Mouse (Mus musculus): Measurements from ENCODE around the gene Dusp2. TPM values are rescaled to one million over a fixed set of nuclear protein-coding genes. Genes with fewer than 3 reads are reported as not detected.
A peak's percentile ranks its signal among the peaks of the same experiment; 100 is the strongest.

Gene Dusp2
- polyA plus RNA-seq, 1 experiment from 2014 or later = 7.8 TPM

- H3K9me3 ChIP-seq (ENCODE audit: low read length) = no peaks in the 10 kb centered on the region
- H3K27me3 ChIP-seq (ENCODE audit: insufficient read depth, low read length) = 0 out of 2 replicates have a peak, but pooled peaks cover 2% of the 10 kb centered on the region
- H3K36me3 ChIP-seq (ENCODE audit: insufficient read depth, low read length) = no peaks in the 10 kb centered on the region
- 90% methylated on average over 2 of the region's 2 CpGs for WGBS
- H3K4me1 ChIP-seq (ENCODE audit: insufficient read depth, low read length) = peaks cover 6% of the 10 kb centered on the region; the same call in 1 of the 2 replicates
- H3K27ac ChIP-seq (ENCODE audit: low read length) = no peak overlapping the region
- no peak overlapping the region for H3K4me3 ChIP-seq (ENCODE audit: low read length)
- no peak overlapping the region for H3K9ac ChIP-seq (replicated peaks; ENCODE audit: low read length)
- H3K4me2 ChIP-seq (replicated peaks; ENCODE audit: low read depth, low read length) = no peak overlapping the region
- ATAC-seq (ENCODE audit: low FRiP score, low TSS enrichment) = no peak
These were observed 36.1 kb downstream of the Dusp2 start for GRCm38 (mm10) chr2:127372082-127372481.

- H3K4me1 ChIP-seq (ENCODE audit: insufficient read depth, low read length) = peaks cover 13% of the 10 kb centered on the region; the same call in 1 of the 2 replicates
- no peak overlapping the region for H3K9ac ChIP-seq (replicated peaks; ENCODE audit: low read length)
- no peak overlapping the region for H3K4me3 ChIP-seq (ENCODE audit: low read length)
- ATAC-seq (ENCODE audit: low FRiP score, low TSS enrichment) = no peak
- H3K9me3 ChIP-seq (ENCODE audit: low read length) = no peaks in the 10 kb centered on the region
- H3K27me3 ChIP-seq (ENCODE audit: insufficient read depth, low read length) = no peaks in the 10 kb centered on the region
- H3K4me2 ChIP-seq (replicated peaks; ENCODE audit: low read depth, low read length) = no peak overlapping the region
- H3K27ac ChIP-seq (ENCODE audit: low read length) = no peak overlapping the region
- WGBS = 87% methylated on average over 3 of the region's 3 CpGs
- H3K36me3 ChIP-seq (ENCODE audit: insufficient read depth, low read length) = no peaks in the 10 kb centered on the region
These were observed 38.2 kb downstream of the Dusp2 start for GRCm38 (mm10) chr2:127374131-127374530.

DNA sequence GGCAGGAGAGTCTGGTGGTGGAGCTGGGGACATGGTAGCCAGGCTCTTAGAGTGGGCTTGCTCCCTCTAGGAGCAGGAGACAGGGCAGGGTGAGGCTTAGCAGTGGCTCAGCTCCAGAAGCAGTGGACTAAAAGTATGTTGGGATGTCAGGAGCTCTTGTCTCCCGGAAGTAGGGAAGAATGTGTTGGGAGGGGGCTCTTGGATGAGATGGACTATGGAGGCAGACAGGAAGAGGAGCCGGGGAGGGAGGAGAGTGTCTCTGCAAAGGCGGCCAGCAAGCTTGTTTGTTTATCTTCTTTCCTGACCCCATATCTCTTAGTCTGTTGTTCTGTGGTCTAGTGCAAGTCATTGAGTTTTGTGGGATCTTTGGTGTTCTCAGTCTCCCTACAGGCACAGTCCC, 39.1 kb downstream of the Dusp2 start:
- Histone ChIP-seq H3K36me3 (ENCODE audit: insufficient read depth, low read length) (no peaks in the 10 kb centered on the region), H3K9ac (replicated peaks; ENCODE audit: low read length) (no peak overlapping the region), H3K27me3 (ENCODE audit: insufficient read depth, low read length) (no peaks in the 10 kb centered on the region), H3K9me3 (ENCODE audit: low read length) (no peaks in the 10 kb centered on the region), H3K4me3 (ENCODE audit: low read length) (no peak overlapping the region), H3K4me1 (ENCODE audit: insufficient read depth, low read length) (peaks cover 11% of the 10 kb centered on the region; the same call in 1 of the 2 replicates), H3K4me2 (replicated peaks; ENCODE audit: low read depth, low read length) (no peak overlapping the region), H3K27ac (ENCODE audit: low read length) (no peak overlapping the region)
- WGBS = 45% methylated on average over 3 of the region's 3 CpGs
- no peak for ATAC-seq (ENCODE audit: low FRiP score, low TSS enrichment)

GRCm38 (mm10) chr2:127375759-127376341, 39.9 kb downstream of the Dusp2 start:
- Histone ChIP-seq H3K4me1 (ENCODE audit: insufficient read depth, low read length) (0 out of 2 replicates have a peak, but pooled peaks cover 10% of the 10 kb centered on the region), H3K27ac (ENCODE audit: low read length) (no peak overlapping the region), H3K36me3 (ENCODE audit: insufficient read depth, low read length) (no peaks in the 10 kb centered on the region), H3K9ac (replicated peaks; ENCODE audit: low read length) (no peak overlapping the region), H3K27me3 (ENCODE audit: insufficient read depth, low read length) (no peaks in the 10 kb centered on the region), H3K4me3 (ENCODE audit: low read length) (no peak overlapping the region), H3K4me2 (replicated peaks; ENCODE audit: low read depth, low read length) (no peak overlapping the region), H3K9me3 (ENCODE audit: low read length) (no peaks in the 10 kb centered on the region)
- 63% methylated on average over 7 of the region's 7 CpGs for WGBS
- no peak for ATAC-seq (ENCODE audit: low FRiP score, low TSS enrichment)

DNA sequence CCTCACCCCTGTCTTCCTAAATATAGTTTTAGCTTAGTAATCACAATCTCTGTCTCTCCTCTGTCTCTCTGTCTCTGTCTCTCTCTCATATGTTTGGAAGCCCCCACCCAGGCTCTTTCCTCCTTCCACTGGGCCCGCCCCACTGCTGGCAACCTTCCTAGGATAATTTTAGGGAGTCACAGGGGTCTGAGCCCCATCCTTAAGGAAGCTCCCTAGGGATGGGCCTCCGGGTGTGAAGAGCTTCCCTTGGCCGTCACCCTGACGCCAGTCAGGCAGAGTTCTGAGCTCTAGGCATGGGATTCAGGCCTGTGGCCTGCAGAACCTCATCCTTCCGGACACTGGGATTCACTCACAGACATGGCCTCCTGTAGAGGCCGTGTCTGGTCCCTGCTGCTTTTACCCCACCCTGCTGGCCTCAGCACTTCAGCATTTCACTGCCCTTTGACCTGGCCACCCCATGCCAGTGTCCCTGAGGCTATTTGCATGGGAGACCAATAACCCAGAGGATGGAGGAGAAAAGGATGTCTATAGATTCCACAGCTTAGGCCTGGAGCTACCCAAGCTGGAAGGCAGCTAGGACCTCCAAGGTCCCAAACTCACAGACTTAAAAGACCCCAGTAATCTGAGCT, 40.6 kb downstream of the Dusp2 start:
- Histone ChIP-seq H3K4me3 (ENCODE audit: low read length) (no peak overlapping the region), H3K9me3 (ENCODE audit: low read length) (no peaks in the 10 kb centered on the region), H3K4me1 (ENCODE audit: insufficient read depth, low read length) (0 out of 2 replicates have a peak, but pooled peaks cover 7% of the 10 kb centered on the region), H3K4me2 (replicated peaks; ENCODE audit: low read depth, low read length) (no peak overlapping the region), H3K36me3 (ENCODE audit: insufficient read depth, low read length) (no peaks in the 10 kb centered on the region), H3K9ac (replicated peaks; ENCODE audit: low read length) (no peak overlapping the region), H3K27me3 (ENCODE audit: insufficient read depth, low read length) (no peaks in the 10 kb centered on the region), H3K27ac (ENCODE audit: low read length) (no peak overlapping the region)
- 72% methylated on average over 6 of the region's 6 CpGs for WGBS
- no peak for ATAC-seq (ENCODE audit: low FRiP score, low TSS enrichment)

DNA sequence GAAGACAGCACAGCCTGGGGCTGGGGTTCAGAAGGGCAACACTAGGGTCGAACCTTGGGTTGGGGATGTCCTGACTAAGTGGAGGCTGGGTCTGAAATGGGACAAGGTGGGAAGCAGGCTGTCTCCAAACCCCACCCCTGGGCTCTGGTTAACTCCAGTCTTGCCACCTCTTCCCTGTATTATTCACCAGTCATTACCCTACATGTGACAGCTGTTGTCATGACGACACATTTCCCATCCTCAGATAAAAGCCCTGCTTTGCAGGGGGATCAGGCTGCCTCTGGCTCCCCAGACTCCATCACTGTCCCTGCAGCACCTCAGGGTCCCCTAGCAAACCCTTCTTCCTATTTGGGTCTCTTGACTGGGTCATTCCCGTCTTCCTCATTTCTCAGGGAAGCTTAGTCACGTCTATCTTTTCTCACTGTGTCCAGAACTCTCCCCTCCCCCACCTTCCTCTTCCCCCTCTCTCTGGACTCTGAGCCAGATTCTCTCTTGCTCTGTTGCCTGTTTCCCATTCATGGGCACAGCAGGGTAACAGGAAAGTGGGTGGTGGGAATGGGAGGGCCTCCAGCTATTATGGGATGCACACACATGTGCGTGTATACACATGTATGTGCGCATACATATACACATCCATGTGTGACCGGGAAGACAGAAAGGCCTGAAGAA, 42.1 kb downstream of the Dusp2 start:
- Histone ChIP-seq H3K4me1 (ENCODE audit: insufficient read depth, low read length) (0 out of 2 replicates have a peak, but pooled peaks cover 7% of the 10 kb centered on the region), H3K9ac (replicated peaks; ENCODE audit: low read length) (no peak overlapping the region), H3K9me3 (ENCODE audit: low read length) (no peaks in the 10 kb centered on the region), H3K4me2 (replicated peaks; ENCODE audit: low read depth, low read length) (no peak overlapping the region), H3K36me3 (ENCODE audit: insufficient read depth, low read length) (no peaks in the 10 kb centered on the region), H3K4me3 (ENCODE audit: low read length) (no peak overlapping the region), H3K27ac (ENCODE audit: low read length) (no peak overlapping the region), H3K27me3 (ENCODE audit: insufficient read depth, low read length) (no peaks in the 10 kb centered on the region)
- WGBS = 72% methylated on average over 7 of the region's 7 CpGs
- ATAC-seq (ENCODE audit: low FRiP score, low TSS enrichment) = no peak

- 0 out of 2 replicates have a peak, but pooled peaks cover 7% of the 10 kb centered on the region for H3K4me1 ChIP-seq (ENCODE audit: insufficient read depth, low read length)
- 64% methylated on average over 7 of the region's 7 CpGs for WGBS
- H3K9ac ChIP-seq (replicated peaks; ENCODE audit: low read length) = no peak overlapping the region
- peak; percentile 25; the same call in 1 of the 2 replicates for ATAC-seq (ENCODE audit: low FRiP score, low TSS enrichment)
- H3K27ac ChIP-seq (ENCODE audit: low read length) = no peak overlapping the region
- H3K4me2 ChIP-seq (replicated peaks; ENCODE audit: low read depth, low read length) = no peak overlapping the region
- H3K9me3 ChIP-seq (ENCODE audit: low read length) = no peaks in the 10 kb centered on the region
- H3K36me3 ChIP-seq (ENCODE audit: insufficient read depth, low read length) = no peaks in the 10 kb centered on the region
- no peak overlapping the region for H3K4me3 ChIP-seq (ENCODE audit: low read length)
- H3K27me3 ChIP-seq (ENCODE audit: insufficient read depth, low read length) = no peaks in the 10 kb centered on the region
These were observed 42.6 kb downstream of the Dusp2 start for GRCm38 (mm10) chr2:127378611-127378990.

- ATAC-seq (ENCODE audit: low FRiP score, low TSS enrichment) = no peak
- Histone ChIP-seq H3K4me3 (ENCODE audit: low read length) (no peak overlapping the region), H3K9me3 (ENCODE audit: low read length) (no peaks in the 10 kb centered on the region), H3K9ac (replicated peaks; ENCODE audit: low read length) (no peak overlapping the region), H3K27me3 (ENCODE audit: insufficient read depth, low read length) (no peaks in the 10 kb centered on the region), H3K27ac (ENCODE audit: low read length) (no peak overlapping the region), H3K36me3 (ENCODE audit: insufficient read depth, low read length) (no peaks in the 10 kb centered on the region), H3K4me1 (ENCODE audit: insufficient read depth, low read length) (0 out of 2 replicates have a peak, but pooled peaks cover 7% of the 10 kb centered on the region), H3K4me2 (replicated peaks; ENCODE audit: low read depth, low read length) (no peak overlapping the region)
- WGBS = 51% methylated on average over 3 of the region's 3 CpGs
These were observed 43.3 kb downstream of the Dusp2 start for GRCm38 (mm10) chr2:127379250-127379649.

DNA sequence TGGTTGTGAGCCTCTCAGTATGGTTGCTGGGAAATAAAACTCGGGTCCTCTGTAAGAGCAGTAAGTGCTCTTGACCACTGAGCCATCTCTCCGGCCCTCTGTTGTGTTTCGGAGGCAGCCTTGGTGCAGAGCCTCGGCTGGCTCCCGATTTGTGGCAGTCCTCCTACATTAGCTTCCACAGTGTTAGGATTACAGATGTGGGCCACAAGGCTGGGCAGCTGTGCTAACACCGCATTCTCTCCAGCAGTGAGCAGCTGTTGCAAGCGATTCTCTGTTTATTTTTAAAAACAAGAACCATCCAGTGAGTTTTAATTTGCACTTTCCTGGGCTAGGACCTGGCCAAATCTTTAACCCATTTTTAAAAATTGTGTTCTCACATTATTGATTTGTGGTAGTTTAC, 47.9 kb downstream of the Dusp2 start:
- Histone ChIP-seq H3K9ac (replicated peaks; ENCODE audit: low read length) (no peak overlapping the region), H3K4me2 (replicated peaks; ENCODE audit: low read depth, low read length) (no peak overlapping the region), H3K9me3 (ENCODE audit: low read length) (no peaks in the 10 kb centered on the region), H3K4me3 (ENCODE audit: low read length) (no peak overlapping the region), H3K36me3 (ENCODE audit: insufficient read depth, low read length) (no peaks in the 10 kb centered on the region), H3K27me3 (ENCODE audit: insufficient read depth, low read length) (no peaks in the 10 kb centered on the region), H3K4me1 (ENCODE audit: insufficient read depth, low read length) (no peaks in the 10 kb centered on the region), H3K27ac (ENCODE audit: low read length) (no peak overlapping the region)
- 64% methylated on average over 7 of the region's 7 CpGs for WGBS
- ATAC-seq (ENCODE audit: low FRiP score, low TSS enrichment) = no peak

- no peaks in the 10 kb centered on the region for H3K27me3 ChIP-seq (ENCODE audit: insufficient read depth, low read length)
- 76% methylated on average over 2 of the region's 2 CpGs for WGBS
- no peak overlapping the region for H3K9ac ChIP-seq (replicated peaks; ENCODE audit: low read length)
- H3K4me1 ChIP-seq (ENCODE audit: insufficient read depth, low read length) = no peaks in the 10 kb centered on the region
- H3K4me3 ChIP-seq (ENCODE audit: low read length) = no peak overlapping the region
- H3K4me2 ChIP-seq (replicated peaks; ENCODE audit: low read depth, low read length) = no peak overlapping the region
- no peaks in the 10 kb centered on the region for H3K9me3 ChIP-seq (ENCODE audit: low read length)
- ATAC-seq (ENCODE audit: low FRiP score, low TSS enrichment) = no peak
- H3K36me3 ChIP-seq (ENCODE audit: insufficient read depth, low read length) = no peaks in the 10 kb centered on the region
- no peak overlapping the region for H3K27ac ChIP-seq (ENCODE audit: low read length)
These were observed 51.6 kb downstream of the Dusp2 start for GRCm38 (mm10) chr2:127387521-127387920.
